Mouse (Mus musculus) ovary, postnatal 14 days (tissue): ENCODE data around the gene Polr2a.
A peak's percentile ranks its signal among the peaks of the same experiment; 100 is the strongest.
"Not testable (repeated sequence)": the region's sequence is repeated elsewhere in the genome, so short reads cannot be mapped to it uniquely, and the experiment has no call there.

Source experiments
- DNase-seq: peaks from one replicate; pipeline ENCODE4 v3.0.0; 2022; ENCODE audit warnings: low spot score

The Polr2a gene

DNA sequence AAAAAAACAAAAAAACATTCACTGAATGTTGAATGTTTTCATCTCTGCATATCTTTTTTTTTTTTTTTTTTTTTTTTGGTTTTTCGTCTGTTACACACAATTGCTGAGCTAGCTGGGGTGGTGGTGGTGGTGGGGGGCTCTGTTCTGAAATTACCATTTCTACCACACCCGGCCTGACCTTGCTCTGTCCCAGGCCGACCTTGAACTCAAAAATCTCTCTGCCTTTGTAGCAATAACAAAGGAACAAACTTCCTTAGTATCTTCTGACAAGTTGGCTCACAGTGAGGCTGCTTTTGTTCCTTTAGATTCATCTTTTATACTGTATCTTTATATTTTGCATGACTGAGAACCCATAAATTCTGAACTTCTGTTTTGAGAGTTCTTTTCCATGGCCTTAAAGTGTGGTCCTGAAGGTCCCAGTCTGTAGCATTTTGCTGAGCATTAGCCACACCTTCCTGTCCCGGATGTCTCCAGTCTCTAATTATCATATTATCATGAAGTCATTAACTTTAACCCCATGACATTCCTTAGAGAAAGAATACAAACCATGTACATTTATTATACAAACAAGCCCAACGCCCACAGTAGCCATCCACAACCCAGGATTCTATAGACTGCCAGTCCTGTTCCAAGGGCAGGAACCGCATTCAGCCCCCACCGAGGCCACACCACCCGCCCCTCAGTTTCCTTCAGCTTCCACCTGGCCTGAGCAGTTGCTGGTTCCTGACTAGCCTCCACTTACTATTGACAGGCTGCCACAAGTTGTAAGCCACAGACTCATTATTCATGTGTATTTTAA is 54.4 kb downstream of the Polr2a start:
- DNase-seq: no peak

DNA sequence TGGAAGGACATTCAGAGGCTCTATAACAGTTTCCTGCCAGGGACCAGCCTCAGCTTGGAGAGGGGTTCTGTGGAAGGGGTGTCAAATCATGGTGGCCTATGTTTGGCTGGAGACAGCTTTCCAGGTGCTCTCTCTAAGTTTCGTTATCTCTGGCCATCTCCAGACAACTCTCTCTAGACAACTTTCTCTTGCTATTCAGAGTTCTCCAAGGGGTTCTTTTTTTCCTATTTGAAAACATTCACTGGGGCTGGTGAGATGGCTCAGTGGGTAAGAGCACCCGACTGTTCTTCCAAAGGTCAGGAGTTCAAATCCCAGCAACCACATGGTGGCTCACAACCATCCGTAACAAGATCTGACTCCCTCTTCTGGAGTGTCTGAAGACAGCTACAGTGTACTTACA is 55.1 kb downstream of the Polr2a start:
- not testable (repeated sequence) for DNase-seq

DNA sequence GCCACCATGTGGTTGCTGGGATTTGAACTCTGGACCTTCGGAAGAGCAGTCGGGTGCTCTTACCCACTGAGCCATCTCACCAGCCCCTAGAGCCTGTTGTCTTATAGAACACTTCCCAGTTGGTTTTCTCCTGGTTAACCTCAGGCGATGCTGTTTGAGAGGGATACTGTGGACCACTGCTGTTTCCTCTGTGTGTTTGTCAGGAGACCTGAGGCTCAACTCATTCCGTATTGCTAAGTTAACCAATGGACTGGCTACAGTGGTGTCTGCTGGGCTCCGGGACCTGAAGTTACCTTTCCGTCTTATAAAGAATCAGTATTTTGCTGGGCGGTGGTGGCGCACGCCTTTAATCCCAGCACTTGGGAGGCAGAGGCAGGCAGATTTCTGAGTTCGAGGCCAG is 55.6 kb downstream of the Polr2a start:
- not testable (repeated sequence) for DNase-seq

DNA sequence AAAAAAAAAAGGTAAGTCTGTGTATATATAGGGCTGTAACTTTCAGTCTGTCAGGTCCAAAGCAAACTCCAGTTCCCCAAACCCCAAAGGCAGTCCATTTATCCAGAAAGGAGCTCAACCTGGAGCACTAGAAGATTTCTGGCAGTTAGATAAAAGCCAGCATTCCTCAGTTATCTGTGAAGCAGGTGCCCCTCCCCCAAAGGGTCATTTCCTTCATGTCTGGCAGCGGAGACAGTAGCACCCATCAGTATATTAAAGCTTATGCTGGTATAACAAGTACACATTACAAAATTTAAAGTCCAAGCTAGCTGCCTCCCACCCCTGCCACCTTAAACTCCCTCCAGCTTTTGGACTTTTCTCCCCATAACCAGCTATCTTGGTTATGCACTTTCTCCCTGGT is 58.8 kb downstream of the Polr2a start:
- no peak for DNase-seq

DNA sequence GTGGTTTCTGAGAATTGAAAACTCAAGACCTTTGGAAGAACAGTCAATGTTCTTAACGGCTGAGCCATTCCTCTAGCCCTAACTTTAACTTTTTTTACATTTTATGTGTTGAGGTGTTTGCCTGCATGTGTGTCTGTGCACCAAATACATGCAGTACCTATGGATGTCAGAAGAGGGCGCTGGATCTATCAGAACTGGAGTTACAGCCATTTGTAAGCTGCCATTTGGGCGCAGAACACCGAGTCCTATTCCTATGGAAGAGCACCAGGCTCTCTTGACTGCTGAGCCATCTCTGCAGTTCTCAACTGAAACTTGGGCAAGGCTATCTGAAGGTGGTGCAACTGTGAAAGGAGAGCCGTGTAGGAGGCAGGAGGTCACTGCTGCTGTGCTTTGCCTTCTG is 59.9 kb downstream of the Polr2a start:
- no peak for DNase-seq

DNA sequence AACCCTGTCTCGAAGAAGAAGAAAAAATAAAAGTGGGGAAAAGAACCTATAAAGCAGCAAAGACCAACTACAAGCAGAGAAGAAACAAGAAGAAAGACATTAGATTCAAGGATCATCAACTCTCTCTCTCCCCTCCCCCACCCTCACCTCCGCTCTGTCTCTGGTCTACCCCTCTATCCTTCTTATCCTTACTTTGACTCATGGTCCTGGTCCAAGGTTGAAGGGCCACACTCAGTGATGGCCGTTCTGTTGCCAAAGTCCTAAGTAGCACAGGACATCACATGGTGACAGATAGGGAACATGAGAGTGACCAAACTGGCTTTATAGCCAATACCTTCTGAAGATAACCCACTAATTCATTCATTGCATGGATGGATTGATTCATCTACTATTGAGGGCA is 61.0 kb downstream of the Polr2a start:
- DNase-seq: no peak

DNA sequence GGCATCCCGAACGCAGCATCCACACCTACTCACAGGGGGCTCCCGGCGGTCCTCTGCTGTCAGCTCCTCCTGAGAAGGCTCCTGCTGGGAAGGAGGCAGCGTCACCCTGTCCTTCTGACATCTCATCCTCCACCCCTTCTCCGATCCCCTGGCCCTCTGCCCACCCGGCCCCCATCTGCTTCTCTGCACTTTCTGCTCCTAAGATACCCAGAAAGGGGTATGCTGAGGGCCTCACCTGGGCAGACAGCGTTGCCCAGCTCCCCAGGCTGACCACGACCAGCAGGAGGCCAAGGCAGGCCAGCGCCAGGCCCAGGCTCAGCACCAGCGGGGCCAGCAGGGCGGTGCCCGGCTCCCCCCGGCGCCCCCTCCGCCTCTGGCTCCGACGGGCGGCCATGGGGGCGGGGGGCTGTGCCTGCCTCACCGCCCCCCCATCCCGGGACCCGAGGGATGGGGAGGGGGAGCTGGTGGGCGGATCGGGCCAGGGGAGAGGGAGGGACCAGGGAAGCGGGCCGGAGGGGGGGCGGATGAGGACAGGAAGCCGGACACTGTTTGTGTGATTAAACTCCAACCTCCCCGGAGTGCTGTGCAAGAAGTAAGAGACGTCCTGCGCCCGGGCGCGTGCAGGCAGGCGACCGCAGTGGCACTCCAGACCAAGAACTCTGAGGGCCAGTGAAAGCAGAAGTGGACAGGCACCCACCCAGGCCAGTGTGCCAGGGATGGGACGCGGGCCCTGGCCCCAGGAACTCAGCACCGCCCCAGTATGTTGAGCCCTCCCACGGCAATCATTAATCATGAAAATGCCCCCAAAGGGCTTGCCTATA is 62.9 kb downstream of the Polr2a start, which contains the start of the genes Tnfsf12 and Tnfsfm13:
TSS of gene Tnfsf12 (minus strand) at position 489 of the 821 bp plus-strand sequence.
TSS of gene Tnfsfm13 (minus strand) at position 738 of the 821 bp plus-strand sequence.
- DNase-seq: peak; percentile 69

DNA sequence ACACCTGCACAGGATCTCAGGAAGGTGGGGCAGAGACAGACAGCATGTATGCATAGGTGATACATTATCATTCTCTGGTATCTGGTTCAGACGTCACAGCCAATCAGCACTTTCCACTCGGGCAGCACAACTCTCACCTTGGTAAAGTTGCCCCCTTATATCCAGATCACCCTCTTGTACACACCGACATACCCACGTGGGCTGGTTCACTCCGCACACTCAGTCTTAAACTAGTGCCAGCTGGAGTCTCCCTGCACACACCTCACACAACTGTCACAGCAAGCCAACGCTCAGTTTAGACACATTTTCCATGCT is 63.4 kb downstream of the Polr2a start:
- no peak for DNase-seq

DNA sequence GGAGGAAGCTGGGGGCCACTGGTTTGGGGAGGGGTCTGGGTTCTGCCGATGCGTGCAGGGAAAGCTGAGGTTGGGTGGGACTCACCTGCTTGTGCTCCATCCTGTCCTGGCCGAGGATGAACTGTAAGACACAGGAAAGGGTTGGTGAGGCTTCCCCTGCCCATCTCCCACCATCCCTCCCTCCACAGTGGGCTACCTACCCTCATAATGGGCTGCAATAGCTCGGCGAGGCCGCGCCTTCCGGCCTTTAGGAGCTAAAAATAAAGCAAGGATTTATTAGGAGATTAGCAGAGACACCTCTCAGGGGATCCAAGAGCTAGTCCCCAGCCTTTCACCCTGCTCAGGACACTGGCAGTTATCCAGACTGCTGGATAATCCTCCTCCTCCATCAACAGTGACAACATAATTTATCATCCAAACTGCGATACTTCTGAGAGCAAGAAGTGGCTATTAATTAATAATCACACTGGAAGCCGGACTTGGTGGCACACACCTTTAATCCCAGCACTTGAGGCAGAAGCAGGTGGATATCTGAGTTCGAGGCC is 64.9 kb downstream of the Polr2a start:
- no peak for DNase-seq

DNA sequence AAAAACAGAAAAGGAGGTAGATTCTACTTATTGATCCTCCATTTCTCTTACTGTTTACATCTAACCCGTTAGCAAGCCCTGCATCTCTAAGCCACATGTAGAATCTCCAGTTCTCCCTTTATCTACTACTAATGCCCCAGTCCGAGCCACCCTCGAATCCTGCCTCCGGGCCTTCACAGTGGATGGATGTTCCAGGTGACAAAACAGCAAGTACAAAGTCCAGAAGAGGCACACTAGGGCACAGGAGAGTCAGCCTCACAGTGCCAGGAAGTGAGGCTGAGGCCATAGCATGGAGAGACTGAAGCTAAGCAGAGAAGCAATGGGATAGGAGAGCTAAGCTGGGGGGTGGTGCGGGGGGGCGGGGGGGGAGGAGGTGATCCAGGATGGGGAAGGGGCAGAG is 65.6 kb downstream of the Polr2a start:
- no peak for DNase-seq

DNA sequence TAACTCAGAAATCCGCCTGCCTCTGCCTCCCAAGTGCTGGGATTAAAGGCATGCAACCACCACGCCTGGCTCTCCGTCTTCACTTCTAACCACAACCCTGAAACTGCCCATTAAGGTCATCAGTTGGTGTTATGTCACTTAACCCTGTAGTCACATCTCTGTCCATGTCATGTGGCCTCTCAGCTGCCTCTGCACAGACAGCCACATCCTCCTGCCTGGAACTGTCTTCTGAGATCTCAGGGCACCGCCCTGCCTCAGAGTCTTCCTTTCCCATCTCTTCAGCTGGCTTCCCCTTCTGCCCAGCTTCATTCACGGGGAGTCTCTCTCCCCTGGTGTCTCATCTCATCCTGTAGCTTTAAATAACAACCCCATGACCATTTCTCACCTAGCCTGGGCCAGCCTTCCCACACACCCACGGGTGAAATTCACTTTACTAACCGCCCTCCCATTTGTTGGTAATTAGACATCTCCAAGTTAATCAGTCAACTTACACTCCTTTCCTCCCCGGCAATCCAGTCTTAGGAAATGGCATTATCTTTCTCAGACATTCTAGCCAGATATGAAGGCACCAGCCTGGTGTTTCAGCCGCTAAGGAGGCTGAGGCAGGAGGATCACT is 66.1 kb downstream of the Polr2a start:
- DNase-seq: no peak

DNA sequence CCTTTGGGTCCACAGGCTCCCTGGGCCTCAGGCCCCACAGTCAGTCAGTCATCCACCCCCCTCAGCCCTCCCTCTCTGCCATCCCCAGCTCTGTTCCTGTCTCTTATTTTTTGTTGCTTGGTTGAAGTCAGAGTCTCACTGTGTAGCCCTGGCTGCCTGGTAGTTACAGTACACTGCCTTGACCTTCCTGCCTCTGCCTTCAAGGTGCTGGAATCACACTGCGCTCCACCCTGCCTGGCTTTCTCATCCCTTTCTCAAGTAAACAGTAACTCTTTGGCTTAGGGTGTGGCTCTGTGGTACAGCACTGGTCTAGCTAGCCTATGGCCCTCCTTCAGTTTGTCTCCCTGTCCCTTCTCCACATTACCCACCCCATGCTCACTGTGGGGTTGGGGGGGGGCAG is 68.5 kb downstream of the Polr2a start:
- no peak for DNase-seq

DNA sequence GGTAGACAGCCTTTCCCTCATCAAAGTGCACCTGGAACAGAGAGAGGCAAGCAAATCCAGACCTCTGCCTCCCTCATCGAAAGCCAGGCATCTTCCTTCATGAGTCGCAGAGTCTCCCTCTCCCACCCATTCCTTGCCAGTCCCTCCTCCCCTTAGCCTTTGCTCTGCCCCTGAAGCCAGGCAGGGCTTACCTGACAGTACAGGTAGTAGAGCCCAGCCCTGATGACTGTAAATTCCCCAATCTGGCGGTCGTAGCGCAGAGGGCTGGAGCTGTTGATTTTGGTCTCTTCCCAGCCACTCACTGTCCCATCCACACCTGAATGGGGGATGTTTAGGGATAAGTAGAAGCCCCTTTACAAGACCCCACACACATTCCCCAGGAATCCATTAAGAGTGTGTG is 71.4 kb downstream of the Polr2a start:
- no peak for DNase-seq

DNA sequence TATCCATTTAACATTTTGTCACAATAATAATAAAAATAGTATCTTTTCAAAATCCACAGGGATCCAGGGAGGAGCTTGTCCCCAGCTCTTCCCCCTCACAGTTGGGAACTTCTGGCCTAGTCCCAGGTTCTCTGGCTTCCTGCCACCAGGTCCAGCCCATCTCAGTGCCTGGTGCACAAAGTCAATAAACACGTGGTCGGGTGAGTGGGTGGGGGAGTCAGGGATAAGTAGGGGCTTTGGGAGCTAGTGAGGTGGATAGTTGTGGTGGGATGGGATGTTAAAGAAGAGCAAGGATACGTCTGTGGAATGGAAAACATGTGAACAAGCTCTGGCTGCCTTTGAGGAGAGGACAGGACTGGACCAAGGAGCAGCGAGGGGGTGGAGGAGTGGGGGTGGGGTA is 72.1 kb downstream of the Polr2a start:
- DNase-seq: peak; percentile 91

DNA sequence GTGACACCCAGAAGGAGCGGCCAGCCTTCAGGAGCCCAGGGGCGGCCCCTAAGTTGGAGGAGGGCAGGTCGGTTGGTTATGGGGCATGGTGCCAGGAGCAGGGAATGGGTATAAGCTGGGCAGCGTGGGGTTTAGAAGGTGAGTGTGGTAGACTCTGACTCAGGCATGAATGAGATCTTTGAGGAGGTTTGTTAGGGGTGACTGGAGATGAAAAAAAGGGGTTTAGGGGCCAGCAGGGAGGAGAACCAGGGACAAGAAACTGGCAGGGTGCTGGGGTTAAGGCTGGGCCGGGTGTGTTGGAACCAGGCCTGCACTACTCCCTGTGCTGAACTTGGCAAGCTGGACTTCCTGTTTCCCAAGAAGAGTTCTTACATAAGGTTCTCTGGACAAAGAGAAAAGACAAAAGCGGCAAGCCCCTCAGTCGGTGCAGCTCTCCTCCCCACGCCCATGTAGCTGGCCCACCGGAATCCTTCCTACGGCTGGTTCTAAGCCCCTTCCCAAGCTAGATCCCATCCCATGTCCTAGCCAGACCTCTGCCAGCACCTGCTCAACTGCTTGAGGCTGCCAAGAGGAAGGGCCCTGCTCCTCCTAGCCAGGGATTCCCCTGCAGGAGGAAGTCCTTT is 72.8 kb downstream of the Polr2a start, which contains the start of gene Tnfsf13:
TSS of gene Tnfsf13 (minus strand) at position 259 of the 623 bp plus-strand sequence.
- DNase-seq: peak; percentile 75

DNA sequence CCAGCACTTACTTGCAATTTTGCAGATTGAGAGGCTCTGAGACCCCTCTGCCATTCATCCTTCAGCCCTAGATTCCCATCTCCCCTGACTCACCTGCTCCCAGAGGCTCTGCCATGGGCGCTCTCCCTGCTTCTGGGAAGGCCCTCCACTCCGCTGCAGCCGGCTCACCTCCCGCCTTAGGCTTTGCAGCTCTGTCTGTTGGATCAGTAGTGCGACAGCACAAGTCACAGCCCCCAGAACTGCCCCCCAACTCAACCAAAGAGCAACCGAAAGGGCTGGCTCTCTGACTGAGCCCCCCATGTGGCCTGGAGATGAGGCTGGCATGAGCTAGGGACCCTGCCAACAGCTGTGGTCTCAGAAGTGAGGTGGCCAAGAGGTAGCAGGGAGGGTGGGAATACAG is 73.5 kb downstream of the Polr2a start:
- no peak for DNase-seq

DNA sequence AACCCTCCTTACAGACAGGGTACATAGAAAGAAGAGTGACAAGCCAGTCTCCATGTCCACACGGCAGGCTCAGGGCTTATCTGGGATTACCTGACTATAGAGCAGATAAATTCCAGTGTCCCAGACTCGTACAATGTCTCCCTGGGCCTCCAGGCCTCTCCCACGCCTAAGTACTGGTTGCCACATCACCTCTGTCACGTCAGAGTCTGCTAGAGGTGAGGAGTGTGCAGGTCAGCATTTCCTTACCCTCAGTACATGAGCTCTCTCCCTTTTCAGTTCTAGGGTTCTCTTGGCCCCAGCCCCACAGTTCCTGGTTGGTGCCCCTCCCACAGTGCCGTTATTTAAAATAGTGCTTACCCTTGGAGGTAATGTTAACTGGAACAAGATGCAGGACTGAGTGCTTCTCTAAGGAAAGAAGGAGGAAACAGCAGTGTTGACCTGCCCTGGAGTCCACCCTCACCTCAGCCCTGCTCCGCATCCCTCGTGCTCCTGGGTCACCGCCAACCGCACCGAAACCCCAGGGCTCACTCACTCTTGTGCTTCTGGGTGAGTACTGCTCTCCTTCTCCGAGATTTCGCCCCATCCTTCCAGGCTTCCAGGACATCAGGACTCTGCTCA is 74.2 kb downstream of the Polr2a start:
- no peak for DNase-seq
